Mouse (Mus musculus): ENCODE results near the gene Zfp758. TPM values are rescaled to one million over a fixed set of nuclear protein-coding genes. Genes with fewer than 3 reads are reported as not detected.

Gene Zfp758
- polyA plus RNA-seq, 1 experiment, result not detected

GRCm38 (mm10) chr17:22423952-22424617, 62.8 kb downstream of the Zfp758 start, which contains the start of gene Zfp946:
Zfp946 (plus strand) TSS chr17:22424222.
- WGBS, result under 1% methylated on average over 29 of the region's 29 CpGs
- Histone ChIP-seq H3K27ac (ENCODE audit: insufficient read depth, low read depth, low read length) (no peak within 1 kb of the TSS; the same call in 1 of the 2 replicates), H3K4me3 (ENCODE audit: insufficient read depth, low read depth, low read length) (peak within 1 kb of the TSS; percentile 89), H3K4me1 (ENCODE audit: control insufficient read depth, insufficient read depth, low read length) (0 out of 2 replicates have a peak, but pooled peaks cover 5% of the 10 kb centered on the region)
- TF ChIP-seq POLR2A (IDR thresholded peaks at IDR 0.05; ENCODE audit: insufficient read depth, low read depth, low read length) (peak; percentile 26; the same call in 1 of the 2 replicates), CTCF (IDR thresholded peaks at IDR 0.05; ENCODE audit: insufficient read depth, low read depth, low read length) (no peak)

GRCm38 (mm10) chr17:22424636-22425354, 63.5 kb downstream of the Zfp758 start:
- Histone ChIP-seq H3K4me1 (ENCODE audit: control insufficient read depth, insufficient read depth, low read length) (0 out of 2 replicates have a peak, but pooled peaks cover 5% of the 10 kb centered on the region), H3K4me3 (ENCODE audit: insufficient read depth, low read depth, low read length) (peak overlapping the region; percentile 43; the same call in 1 of the 2 replicates), H3K27ac (ENCODE audit: insufficient read depth, low read depth, low read length) (no peak overlapping the region)
- WGBS, result 2% methylated on average over 12 of the region's 12 CpGs
- TF ChIP-seq CTCF (IDR thresholded peaks at IDR 0.05; ENCODE audit: insufficient read depth, low read depth, low read length), result no peak
- TF ChIP-seq POLR2A (IDR thresholded peaks at IDR 0.05; ENCODE audit: insufficient read depth, low read depth, low read length), result no peak

Other genes starting within 250 kb of the Zfp758 start
- not detected in 2 replicates for gene Zfp947, start 195.3 kb upstream of the Zfp758 start, polyA plus RNA-seq (2012; ENCODE audit: insufficient read depth, insufficient read length, low replicate concordance, missing spikeins)
- not detected in 2 replicates for gene Zfp994, start 135.8 kb upstream of the Zfp758 start, polyA plus RNA-seq (2012; ENCODE audit: insufficient read depth, insufficient read length, low replicate concordance, missing spikeins)
- gene CT030661.1, start 46.6 kb upstream of the Zfp758 start, polyA plus RNA-seq (2012; ENCODE audit: insufficient read depth, insufficient read length, low replicate concordance, missing spikeins), result not detected in 2 replicates
- gene Zfp944, start 53 bp upstream of the Zfp758 start, polyA plus RNA-seq (2012; ENCODE audit: insufficient read depth, insufficient read length, low replicate concordance, missing spikeins), result not detected in 2 replicates
- not detected in 2 replicates for gene Zfp946, start 62.8 kb downstream of the Zfp758 start, polyA plus RNA-seq (2012; ENCODE audit: insufficient read depth, insufficient read length, low replicate concordance, missing spikeins)
- not detected in 2 replicates for gene Vmn2r111, start 212.0 kb downstream of the Zfp758 start, polyA plus RNA-seq (2012; ENCODE audit: insufficient read depth, insufficient read length, low replicate concordance, missing spikeins)
- gene Vmn2r112, start 239.5 kb downstream of the Zfp758 start, polyA plus RNA-seq (2012; ENCODE audit: insufficient read depth, insufficient read length, low replicate concordance, missing spikeins), result not detected in 2 replicates